Mouse (Mus musculus) adipocyte (in vitro differentiated cells): ENCODE data around the gene Epo.

Experiments
- DNase-seq: peaks from one replicate; pipeline ENCODE4 v3.0.0-alpha.2; 2016; ENCODE audit warnings: low spot score

Gene Epo

GRCm38 (mm10) chr5:137519691-137520550, 13.1 kb downstream of the Epo start:
- DNase-seq, result no peak

DNA sequence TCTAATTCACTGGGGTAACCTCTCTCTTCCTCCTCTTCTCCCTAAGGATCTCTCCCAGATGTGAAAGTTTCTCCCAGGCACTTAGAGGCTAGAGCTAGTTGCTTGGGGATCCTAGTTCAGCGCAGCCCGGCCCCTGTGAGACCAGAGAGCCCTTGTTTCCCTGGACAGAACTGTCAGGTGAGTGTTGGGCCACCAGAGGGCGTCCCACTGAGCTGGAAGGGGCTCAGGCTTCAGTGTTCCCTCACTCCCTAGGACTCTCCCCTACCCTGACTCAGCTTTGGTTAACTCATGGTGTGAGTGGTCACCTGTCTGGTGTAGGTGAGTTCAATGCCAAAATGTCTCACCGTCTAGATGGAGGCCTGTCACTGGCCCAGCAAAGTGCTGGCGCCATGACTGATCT, 14.6 kb downstream of the Epo start, which contains the start of gene Gigyf1:
TSS of gene Gigyf1 (plus strand) at position 113 of the 400 bp plus-strand sequence.
- DNase-seq, result no peak

DNA sequence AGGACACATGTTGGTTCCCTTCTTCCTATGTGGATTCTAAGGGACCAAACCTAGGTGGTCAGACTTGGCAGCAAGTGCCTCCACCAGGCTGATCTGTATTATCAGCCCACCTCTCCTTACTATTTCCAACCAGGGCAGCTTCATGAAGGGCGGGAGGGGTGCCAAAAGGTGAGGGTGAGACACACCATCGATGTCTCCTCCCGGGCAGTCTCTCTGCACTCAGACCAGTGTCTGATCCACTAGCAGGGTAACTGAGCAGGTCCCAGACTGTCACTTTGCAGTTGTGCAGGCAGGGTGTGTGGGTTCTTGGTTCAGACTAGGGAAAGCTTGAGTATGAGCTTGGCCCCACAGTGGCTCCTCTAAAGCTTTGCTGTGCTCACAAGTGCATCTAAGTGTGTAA, 18.2 kb downstream of the Epo start:
- no peak for DNase-seq

GRCm38 (mm10) chr5:137513951-137514721, 18.9 kb downstream of the Epo start:
- peak; percentile 49 for DNase-seq

DNA sequence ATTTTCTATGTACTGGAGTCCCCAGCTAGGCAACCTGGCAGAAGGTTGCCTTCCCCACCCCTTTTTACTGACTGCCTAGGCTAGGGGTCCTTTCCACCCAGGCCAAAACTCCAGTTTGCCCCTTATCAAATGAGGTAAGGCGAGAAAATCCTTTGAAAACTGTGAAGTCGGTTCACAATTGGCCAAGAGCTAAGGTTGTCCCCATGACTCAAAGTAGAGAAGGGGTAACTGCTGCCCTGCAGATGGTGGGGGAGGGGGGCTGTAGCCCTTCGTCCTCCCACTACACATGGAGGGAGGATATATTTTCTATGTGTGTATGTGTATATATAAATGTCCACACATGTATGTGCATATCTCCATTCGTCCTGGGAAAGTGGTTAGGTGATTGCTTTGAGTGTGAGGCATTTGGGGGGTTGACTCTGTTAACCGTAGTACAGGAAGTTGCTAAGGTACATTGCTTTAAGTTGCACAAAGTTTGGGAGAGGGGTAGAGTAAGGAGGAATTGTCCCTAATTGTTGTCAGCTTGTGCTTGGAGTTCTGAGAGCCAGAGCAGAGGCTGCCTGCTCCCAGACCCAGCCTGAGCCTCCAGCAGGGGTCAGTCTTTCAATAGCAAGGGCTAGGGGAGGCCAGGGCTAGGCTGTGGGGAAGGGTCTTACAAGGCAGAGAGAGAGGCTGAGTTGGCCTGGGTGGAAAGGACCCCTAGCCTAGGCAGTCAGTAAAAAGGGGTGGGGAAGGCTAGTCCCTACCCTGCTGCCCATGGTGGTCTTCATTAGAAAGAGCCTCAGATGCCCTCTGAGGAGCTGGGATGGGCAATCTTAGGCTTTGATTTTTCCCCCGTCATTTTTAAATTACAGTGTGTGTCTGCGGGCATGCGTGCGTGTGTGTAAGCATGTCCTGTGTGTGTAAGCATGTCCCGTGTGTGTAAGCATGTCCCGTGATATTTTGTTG, 19.9 kb downstream of the Epo start:
- peak; percentile 60 for DNase-seq

DNA sequence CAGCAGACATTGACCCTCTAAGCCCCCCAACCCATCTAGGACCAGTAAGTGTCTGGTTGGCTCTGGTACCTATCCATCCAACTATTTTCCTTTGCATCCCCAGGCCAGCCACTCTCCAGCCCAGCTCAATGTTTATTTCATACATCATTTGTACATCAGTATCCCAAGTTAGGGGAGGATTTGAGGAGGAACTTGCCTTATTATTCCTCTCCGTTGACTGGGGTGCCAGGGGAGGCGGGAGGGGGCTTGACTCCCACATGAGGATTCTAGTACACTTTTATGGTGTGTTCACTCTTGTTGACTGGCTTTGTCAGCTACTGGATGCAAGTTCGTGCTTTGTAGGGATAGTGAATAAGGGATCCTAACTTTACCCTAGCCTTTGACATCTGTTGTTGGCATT, 21.3 kb downstream of the Epo start:
- no peak for DNase-seq

- no peak for DNase-seq
These were observed 22.3 kb downstream of the Epo start for GRCm38 (mm10) chr5:137510573-137511390.

DNA sequence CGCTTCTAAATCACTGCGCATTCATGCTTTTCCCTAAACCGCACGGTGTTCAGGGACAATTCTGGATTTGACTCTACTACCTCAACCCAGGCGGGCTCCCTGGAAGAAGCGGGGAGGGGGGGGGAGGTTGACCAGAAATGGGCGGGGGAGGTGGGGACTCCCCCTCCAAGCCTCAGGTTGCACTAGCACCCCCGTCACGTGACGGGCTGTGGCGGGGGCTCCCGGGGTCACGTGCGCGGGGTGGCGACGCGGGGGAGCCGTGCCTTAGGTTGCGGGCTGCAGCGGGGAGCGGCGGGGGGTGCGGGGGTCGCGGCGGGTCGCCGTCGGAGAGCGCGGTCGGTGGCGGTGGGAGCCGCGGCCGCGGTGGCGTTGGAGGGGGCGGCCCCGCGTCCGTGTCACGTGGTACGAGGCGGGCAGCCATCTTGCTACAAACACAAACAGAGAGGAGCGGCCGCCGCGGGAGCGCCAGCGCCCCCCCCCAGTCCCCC, 23.0 kb downstream of the Epo start:
- peak; percentile 67 for DNase-seq

DNA sequence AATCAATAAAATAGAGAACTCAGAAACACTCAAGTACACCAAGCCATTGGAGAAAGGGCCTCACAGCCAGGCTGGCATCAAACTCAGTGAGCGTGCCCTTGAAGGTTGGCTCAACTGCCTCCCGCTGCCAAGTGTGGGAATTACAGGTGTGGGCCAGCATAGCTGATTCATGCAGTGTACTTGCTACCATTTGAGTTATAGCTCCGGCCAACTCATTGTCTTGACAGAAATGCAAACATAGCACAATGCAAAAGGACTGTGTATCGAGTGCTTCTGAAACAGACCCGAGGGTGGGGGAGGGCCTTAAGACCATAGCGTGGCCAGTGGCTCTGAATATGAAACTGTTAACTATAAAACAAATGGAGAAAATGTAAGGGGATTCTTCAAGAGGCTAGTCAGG, 29.0 kb downstream of the Epo start:
- peak; percentile 50 for DNase-seq

DNA sequence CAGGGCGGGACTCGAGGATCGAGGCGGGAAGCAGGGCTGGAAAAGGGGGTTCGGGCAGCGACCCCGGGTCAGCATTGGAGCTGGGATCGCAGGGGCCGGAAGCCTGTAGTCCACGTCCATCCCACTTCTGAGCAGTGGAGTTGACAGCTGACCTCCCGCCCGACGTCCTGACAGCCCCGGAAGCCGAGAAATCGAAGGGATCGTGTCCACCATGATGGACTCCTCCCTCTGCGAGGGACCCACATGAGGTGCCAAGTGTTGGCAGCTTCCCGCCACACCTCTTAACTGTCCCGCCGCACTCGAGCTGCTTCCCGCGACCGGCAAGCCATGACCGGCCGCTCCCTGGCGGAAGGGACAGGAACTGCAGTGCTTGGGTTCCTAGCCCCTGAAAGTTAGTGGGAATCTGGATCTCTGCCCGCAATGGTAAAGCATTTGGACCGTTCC, 30.4 kb downstream of the Epo start:
- DNase-seq, result peak; percentile 95

DNA sequence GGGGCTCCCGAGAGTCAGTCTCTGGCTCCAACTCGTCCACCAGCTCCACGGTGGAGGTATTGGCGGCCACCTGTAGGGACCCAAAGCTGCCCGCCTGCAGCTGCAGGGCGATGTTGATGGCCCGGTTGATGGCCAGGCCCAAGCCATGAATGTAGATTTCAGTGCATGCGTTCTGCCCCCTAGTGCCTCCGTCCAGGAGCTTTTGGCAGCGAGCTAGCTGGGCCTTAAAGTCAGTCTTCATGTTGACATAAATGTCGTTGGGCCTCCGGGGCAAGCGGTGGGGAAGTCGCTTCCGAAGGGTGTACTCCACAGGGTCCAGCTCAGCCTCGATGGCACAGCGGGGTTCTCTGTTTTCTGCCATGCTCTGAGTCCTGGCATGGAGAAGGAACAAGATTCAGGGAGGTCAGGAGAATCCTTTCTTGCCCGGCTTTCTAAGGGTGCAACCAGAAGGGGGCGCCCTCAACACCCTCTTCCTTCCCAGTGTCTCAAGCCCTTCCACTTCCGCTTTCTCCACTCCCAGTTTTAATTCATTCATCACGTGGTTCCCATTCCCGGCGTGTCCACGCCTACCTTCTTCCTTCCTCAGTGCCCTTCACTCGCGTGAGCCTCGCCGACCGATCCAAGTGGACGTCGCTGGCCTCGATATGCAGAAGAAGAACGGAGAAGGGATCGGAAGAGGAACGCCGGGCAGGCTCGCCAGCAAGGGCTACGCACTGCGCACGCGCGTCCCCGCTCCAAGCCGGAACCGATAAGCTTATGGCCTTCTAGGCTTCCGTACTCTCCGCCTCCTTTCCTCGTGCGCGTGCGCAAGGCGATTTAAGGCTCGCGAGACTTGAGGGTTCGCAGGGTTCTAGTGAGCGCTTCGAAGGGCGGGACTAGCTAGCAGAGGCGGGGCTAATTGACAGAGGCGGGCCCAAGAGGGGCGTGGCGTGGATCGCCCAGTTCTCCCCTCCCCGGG, 31.1 kb downstream of the Epo start, which contains the start of gene Pop7:
TSS of gene Pop7 (minus strand) at position 810 of the 958 bp plus-strand sequence.
- DNase-seq, result peak; percentile 100

- DNase-seq, result no peak
These were observed 32.9 kb downstream of the Epo start for GRCm38 (mm10) chr5:137500186-137500585.

- peak; percentile 57 for DNase-seq
These were observed 39.2 kb downstream of the Epo start for GRCm38 (mm10) chr5:137493831-137494230.

DNA sequence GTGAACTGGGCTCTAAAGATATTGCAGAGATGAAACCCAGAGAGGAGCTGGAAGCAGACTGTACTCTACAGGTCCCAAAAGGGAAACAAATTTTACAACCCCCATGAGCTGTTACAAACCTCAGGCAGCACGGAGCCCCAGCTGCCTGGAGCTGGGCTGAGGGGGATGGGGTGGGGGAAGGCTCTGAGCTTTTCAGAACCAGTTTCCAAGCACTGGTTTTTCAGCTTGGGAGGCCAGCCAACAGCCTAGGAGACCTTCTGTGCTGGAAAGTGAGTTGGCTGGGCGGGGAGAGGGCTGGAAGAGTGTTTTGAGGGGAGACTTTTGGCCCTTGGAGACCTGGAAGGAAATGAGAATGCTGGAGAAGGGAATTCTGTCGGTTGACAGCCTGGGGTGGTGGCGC, 41.5 kb downstream of the Epo start:
- no peak for DNase-seq

DNA sequence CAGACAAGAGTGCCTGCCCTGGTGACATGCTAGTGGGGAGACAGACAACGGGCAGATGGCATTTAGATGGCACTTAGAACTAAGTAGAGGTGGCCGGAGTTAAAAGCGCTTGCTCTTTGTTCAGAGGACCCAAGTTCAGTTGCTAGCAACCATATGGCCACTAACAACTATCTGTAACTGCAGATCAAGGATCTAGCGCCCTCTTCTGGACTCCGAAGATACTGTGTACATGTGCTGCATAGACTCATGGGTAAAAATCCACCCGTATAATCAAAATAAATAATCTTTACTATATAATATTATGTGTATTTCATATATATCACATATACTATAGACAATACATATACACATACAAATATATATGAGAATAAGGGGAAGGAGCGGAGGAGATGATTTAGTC, 45.4 kb downstream of the Epo start:
- no peak for DNase-seq

DNA sequence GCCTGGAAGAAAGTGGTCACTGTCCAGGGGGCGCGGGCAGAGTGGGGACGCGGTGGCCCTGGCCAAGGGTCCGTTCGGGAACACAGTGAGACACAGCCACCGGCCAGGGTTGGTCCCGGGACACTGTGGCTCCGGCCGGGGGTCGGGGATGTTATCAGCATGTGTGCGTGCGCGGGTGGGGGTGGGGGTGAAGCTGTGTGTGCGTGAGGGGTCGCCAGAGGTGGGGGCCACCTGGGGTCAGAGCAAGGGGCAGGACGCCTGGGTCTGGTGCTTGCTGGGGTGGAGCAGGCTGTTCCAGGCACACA, 47.2 kb downstream of the Epo start:
- no peak for DNase-seq

DNA sequence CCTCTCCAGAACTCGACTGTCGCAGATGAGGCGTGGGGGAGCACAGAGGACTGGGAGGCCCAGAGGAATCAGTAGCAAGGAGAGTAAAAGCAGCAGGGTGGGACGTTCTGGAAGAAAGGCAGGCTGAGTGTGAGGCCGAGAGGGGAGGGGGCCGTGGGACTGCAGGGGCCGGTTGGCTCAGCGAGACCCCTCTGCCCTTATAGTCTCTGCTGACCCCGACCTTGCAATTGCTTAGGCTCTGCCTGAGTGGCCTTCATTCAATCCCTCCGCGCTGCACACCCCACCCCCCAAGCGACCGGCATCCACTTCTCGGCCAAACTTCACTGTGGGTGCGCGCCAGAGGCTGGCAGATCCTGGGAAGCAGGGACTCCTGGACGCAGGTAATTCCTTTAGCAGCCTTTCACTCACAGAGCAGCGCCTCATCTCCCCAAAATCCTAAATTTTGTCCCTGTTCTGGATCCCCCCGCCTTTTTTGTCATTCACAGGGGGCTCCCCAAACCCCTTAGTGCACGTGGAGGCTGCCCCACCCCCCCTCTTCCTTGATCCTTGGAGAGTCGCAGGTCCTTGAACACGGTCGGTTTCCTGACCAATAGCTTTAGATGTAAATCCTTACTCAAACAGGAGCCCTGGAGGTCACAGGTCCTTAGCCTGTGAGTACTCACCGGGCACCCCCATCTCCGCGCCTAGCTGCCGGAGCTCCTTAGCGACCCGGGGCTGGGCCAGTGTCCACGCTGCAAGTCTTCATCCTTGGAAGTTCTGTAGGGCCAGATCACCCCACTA, 47.8 kb downstream of the Epo start:
- DNase-seq, result no peak

- peak; percentile 70 for DNase-seq
These were observed 51.1 kb downstream of the Epo start for GRCm38 (mm10) chr5:137481897-137482296.

GRCm38 (mm10) chr5:137481138-137481537, 51.9 kb downstream of the Epo start:
- DNase-seq, result peak; percentile 94
